Mouse (Mus musculus) hindbrain, embryonic 13.5 days (tissue): ENCODE data around the gene Fmod. TPM values are rescaled to one million over a fixed set of nuclear protein-coding genes. Genes with fewer than 3 reads are reported as not detected.

Source experiments
- ATAC-seq: fragments of 200-750 bp; cut with Nextera tagmentation; 2 replicates; pipeline ENCODE4 v1.8.0; 2017; ENCODE audit warnings: moderate TSS enrichment; ENCODE audit not compliant: low FRiP score
- H3K27ac ChIP-seq: fragments of 300-500 bp; sonication (generic); 2 replicates; pipeline ENCODE4 v1.5.1; 2015; ENCODE audit warnings: inconsistent platforms, mild to moderate bottlenecking, moderate library complexity
- H3K27me3 ChIP-seq: fragments of 300-500 bp; sonication (generic); 2 replicates; pipeline ENCODE4 v1.6.1; 2015; ENCODE audit warnings: mild to moderate bottlenecking, inconsistent platforms
- H3K36me3 ChIP-seq: fragments of 300-500 bp; sonication (generic); 2 replicates; pipeline ENCODE4 v1.6.1; 2015; ENCODE audit warnings: mild to moderate bottlenecking, inconsistent platforms
- H3K4me1 ChIP-seq: fragments of 300-500 bp; sonication (generic); replicated peaks from 2 replicates; pipeline ENCODE4 v1.6.1; 2015; ENCODE audit warnings: inconsistent platforms
- H3K4me2 ChIP-seq: fragments of 300-500 bp; sonication (generic); 2 replicates; pipeline ENCODE4 v1.6.1; 2015; ENCODE audit warnings: inconsistent platforms, mild to moderate bottlenecking, moderate library complexity
- H3K4me3 ChIP-seq: fragments of 300-500 bp; sonication (generic); 2 replicates; pipeline ENCODE4 v1.5.1; 2015; ENCODE audit warnings: mild to moderate bottlenecking, inconsistent platforms
- H3K9ac ChIP-seq: fragments of 300-500 bp; sonication (generic); 2 replicates; pipeline ENCODE4 v1.6.1; 2015; ENCODE audit warnings: mild to moderate bottlenecking, inconsistent platforms
- H3K9me3 ChIP-seq: fragments of 300-500 bp; sonication (generic); 2 replicates; pipeline ENCODE4 v1.6.1; 2016; ENCODE audit warnings: inconsistent platforms
- WGBS: fragments of 180-500 bp; shearing (Covaris S2); methylation state at CpG from one replicate; pipeline ENCODE4 v1.1.7; 2015; 5-methylcytosine and 5-hydroxymethylcytosine counted together
- polyA plus RNA-seq: library from polyadenylated mRNA; unstranded; fragments of >200 nt; fragmentation: Nextera tagmentation; extraction: Ambion mirVana; gene quantifications from 2 replicates; pipeline ENCODE4 v1.2.1, GENCODE M21; 2015

Gene Fmod
- polyA plus RNA-seq, 1 experiment from 2014 or later, result 7.3 TPM

DNA sequence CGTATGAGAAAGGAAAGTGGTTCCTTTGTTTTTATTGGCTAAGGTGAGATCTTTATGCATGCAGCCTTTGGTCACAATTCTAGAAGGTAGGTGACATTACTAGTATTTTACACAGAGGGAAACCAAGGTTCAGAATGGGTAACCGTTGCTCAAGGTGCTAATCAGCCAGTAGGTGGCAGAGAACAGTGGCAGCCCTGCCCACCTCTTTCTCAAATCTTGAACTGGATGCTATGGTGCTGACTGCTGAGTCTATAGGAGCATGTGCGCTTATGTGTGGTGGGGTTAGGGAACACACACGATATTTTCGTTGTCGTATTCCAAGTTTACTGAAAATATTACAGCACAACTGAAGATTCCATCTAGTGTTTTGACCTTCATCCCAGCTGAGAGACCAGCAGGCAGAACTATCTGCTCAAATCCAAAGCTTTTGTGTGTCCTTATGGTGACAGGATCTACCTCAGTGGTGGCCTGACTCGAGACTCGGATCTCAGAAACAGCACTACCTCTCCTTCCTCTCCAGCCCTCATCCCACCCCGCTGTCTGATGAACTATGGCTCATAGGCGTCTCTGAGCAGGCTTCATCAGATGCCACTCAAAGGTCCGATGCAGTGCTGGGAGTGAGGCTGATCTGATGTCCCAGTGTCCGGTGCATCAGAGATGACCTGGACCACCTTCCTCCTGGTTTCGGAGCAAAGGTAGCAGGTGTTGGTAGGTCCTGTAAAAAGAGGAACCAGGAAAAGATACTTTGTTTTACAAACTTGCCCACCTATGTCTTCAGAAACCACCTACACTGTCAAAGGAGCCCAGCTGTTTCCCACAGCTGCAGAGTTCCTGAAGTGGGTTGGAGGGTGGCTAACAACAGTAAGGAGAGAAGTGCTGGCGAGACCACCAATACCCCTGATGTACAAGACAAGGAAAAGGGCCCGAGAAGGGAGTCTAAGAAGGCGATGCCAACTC, 23.0 kb downstream of the Fmod start:
- Histone ChIP-seq H3K36me3 (no peaks in the 10 kb centered on the region), H3K9me3 (no peaks in the 10 kb centered on the region), H3K4me3 (peak overlapping the region; percentile 42), H3K27ac (peak overlapping the region; percentile 96), H3K4me1 (peaks cover 65% of the 10 kb centered on the region), H3K9ac (peak overlapping the region; percentile 53; the same call in 1 of the 2 replicates), H3K27me3 (no peaks in the 10 kb centered on the region), H3K4me2 (peak overlapping the region; percentile 67)
- 75% methylated on average over 16 of the region's 16 CpGs for WGBS
- ATAC-seq, result no peak

DNA sequence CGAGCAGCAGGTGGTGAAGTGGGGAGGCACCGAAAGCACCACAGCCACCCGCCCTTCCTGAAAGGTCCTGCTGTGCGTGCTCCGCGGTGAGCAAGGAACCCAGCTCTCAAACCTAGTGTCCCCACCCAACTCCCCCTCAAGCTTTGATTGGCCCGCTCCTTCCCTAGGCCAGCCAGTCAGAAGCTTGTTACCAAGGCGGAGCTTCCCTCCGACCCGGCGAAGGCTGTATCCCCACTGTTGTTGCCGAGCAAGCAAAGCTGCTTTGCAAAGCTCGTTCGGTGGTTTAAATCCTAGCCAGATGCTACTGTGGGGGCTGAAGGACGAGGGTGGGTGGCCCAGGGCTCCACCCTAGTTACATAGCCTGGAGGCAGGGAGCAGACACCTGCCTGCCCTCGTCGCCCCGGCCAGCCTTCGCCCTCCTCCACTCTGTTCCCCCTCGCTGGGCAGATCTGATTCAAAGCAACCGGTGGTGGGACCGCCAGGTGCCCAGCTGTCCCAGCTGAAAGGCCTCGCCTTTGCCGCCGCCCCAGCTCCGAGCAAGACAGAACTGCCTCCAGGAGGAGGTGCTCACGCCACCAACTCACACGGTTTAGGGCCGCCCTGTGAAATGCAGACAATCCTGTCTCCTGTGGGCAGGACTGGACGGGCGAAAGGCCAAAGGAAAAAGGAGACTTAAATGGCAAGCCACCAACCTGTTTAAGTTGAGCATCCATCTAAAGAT, 24.0 kb downstream of the Fmod start:
- no peaks in the 10 kb centered on the region for H3K9me3 ChIP-seq
- peak; percentile 84 for ATAC-seq
- WGBS, result under 1% methylated on average over 31 of the region's 31 CpGs
- no peaks in the 10 kb centered on the region for H3K27me3 ChIP-seq
- peaks cover 69% of the 10 kb centered on the region for H3K4me1 ChIP-seq
- H3K4me3 ChIP-seq, result peak overlapping the region; percentile 42
- H3K27ac ChIP-seq, result peak overlapping the region; percentile 96
- peak overlapping the region; percentile 67 for H3K4me2 ChIP-seq
- H3K36me3 ChIP-seq, result no peaks in the 10 kb centered on the region
- peak overlapping the region; percentile 74 for H3K9ac ChIP-seq

DNA sequence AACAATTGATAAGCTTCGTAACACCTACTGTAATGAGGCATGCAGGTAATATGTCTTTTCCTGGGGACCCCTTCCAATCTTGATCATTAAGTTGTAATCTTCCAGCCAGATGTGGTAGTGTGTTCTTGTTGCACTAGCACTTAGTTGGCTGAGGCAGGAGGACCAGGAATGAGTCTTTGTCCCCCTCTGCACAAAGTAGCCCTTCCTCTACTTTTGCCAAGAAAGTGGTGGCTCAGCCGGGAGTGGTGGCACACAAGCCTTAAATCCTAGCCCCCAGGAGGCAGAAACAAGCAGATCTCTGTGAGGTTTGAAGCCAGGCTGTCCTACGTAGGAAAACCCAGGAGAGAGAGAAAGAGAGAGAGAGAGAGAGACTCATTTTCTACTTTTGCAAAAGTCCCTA, 24.9 kb downstream of the Fmod start:
- no peaks in the 10 kb centered on the region for H3K36me3 ChIP-seq
- peaks cover 75% of the 10 kb centered on the region for H3K4me1 ChIP-seq
- no peaks in the 10 kb centered on the region for H3K9me3 ChIP-seq
- H3K9ac ChIP-seq, result no peak overlapping the region
- no peak overlapping the region for H3K4me2 ChIP-seq
- H3K27ac ChIP-seq, result peak overlapping the region; percentile 96
- H3K4me3 ChIP-seq, result no peak overlapping the region
- H3K27me3 ChIP-seq, result no peaks in the 10 kb centered on the region
- WGBS, result 33% methylated on average over 3 of the region's 3 CpGs
- ATAC-seq, result no peak

DNA sequence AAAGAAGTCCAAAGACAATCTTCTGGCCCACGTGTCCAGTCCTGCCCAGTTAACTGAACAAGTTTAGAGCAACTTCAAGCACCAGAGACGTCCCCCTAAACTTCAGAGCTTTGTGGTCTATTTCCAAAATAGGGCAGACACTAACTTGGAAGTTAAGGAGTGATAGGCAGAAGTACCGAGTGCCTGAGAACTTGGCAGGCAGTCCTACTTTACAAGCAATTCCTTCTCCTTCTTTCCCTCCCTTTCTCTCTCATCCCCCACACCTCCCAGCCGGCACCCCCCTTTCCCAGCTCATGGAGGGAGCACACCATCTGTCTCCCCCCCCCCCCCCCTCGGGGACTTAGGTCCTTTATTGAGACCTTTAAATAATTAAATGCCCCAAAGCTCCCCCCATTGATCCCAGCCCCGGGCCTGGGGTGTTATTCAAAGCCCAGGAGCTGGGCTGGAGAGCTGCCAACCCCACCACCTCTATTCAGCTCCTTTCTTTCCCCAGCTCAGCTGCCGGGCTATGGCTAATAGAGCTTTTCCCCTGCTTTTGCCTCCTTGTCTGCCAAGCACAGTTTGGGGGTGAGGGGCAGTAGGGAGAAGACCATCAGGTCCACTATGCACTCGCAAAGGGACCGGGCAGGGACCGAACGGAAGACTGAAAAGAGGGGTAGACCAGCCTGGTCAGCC, 25.5 kb downstream of the Fmod start:
- no peak overlapping the region for H3K4me3 ChIP-seq
- peaks cover 81% of the 10 kb centered on the region for H3K4me1 ChIP-seq
- H3K4me2 ChIP-seq, result peak overlapping the region; percentile 43
- peak overlapping the region; percentile 60 for H3K9ac ChIP-seq
- ATAC-seq, result peak; percentile 60
- H3K9me3 ChIP-seq, result no peaks in the 10 kb centered on the region
- peak overlapping the region; percentile 96 for H3K27ac ChIP-seq
- H3K27me3 ChIP-seq, result no peaks in the 10 kb centered on the region
- WGBS, result 2% methylated on average over 11 of the region's 11 CpGs
- no peaks in the 10 kb centered on the region for H3K36me3 ChIP-seq

DNA sequence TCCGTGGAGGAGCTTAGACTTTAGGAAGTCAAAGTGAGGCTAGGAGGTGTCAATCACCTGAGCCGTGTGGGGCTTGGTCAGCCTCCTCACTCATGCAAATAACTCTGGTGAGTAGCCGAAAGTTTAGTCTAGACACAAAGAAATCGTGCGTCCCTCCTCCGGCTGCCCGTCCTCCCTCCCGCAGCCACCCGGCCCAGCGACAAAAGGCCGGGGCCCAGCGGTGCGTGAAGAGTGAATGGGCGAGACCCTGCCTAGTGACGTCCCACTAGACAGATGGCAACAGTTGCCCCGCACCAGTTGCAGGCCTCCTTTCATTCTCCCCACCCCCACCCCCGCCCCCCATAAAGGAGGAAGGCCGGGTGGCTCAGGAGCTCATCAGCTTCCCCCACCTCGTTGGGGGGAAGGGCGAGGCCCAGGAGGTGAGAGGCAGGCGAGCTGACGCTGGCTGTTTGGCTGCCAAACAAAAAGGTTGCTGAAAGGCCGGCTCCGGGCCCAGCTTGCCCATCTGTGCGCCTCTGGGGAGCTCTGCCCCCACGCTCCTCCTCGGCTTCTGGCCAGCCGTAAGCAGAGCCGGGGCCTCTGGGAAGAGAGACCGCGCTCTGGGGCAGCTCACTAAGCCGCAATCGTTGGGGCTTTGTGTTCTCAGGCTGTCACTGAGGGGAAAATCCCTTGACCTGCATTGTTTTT, 26.2 kb downstream of the Fmod start:
- Histone ChIP-seq H3K4me1 (peaks cover 84% of the 10 kb centered on the region), H3K27me3 (no peaks in the 10 kb centered on the region), H3K9ac (peak overlapping the region; percentile 60), H3K36me3 (no peaks in the 10 kb centered on the region), H3K4me3 (no peak overlapping the region), H3K4me2 (peak overlapping the region; percentile 43), H3K27ac (peak overlapping the region; percentile 96), H3K9me3 (no peaks in the 10 kb centered on the region)
- ATAC-seq, result peak; percentile 78
- under 1% methylated on average over 33 of the region's 33 CpGs for WGBS

DNA sequence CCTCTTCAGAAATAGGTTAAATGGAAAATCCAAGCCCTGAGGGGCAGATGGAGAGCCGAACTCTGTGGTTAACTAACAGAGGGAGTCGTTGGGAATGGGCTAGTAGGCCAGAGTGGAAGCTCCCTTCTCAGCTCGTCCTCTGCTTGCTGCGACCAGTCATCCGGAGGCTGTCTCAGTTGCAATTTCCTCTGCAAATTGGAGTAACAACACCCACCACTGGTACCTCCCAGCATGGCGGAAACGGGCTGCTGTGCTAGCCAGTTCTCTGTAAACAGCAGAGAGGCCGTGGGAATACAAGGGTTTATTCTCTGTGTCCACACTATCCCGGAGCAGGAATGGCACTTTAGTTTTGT, 26.7 kb downstream of the Fmod start:
- Histone ChIP-seq H3K36me3 (no peaks in the 10 kb centered on the region), H3K4me2 (peak overlapping the region; percentile 43), H3K27ac (peak overlapping the region; percentile 96), H3K4me1 (peaks cover 83% of the 10 kb centered on the region), H3K9ac (peak overlapping the region; percentile 60; the same call in 1 of the 2 replicates), H3K27me3 (no peaks in the 10 kb centered on the region), H3K9me3 (no peaks in the 10 kb centered on the region), H3K4me3 (no peak overlapping the region)
- 3% methylated on average over 9 of the region's 9 CpGs for WGBS
- ATAC-seq, result no peak

DNA sequence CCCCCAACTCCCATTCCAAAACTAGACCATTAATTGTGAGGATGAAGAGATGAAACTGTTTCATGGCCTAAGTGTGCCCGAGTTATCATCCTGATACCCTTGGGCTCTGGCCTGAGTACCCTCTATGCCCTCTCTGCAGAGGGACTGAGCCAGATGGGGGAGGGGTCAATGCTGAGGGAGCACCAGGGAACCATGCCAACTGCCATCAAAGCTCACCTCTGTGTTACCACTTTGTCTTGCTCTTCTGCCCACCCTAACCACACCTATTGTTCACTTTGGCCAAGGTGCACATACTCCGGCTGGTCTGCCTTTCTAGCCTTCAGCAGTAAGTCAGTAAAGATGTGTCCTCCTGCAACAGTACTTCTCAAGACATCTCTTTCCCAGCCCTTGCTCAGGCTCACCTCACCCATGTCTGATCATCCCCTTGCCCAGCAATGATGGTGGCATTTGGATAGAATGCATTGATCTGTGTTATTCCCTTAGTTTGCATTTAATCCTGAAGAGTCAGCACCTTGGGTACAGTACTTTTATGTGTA, 27.3 kb downstream of the Fmod start:
- no peaks in the 10 kb centered on the region for H3K9me3 ChIP-seq
- peaks cover 83% of the 10 kb centered on the region for H3K4me1 ChIP-seq
- no peaks in the 10 kb centered on the region for H3K36me3 ChIP-seq
- ATAC-seq, result no peak
- no peak overlapping the region for H3K9ac ChIP-seq
- 69% methylated on average over 2 of the region's 2 CpGs for WGBS
- H3K27ac ChIP-seq, result peak overlapping the region; percentile 96
- H3K4me2 ChIP-seq, result no peak overlapping the region
- H3K4me3 ChIP-seq, result no peak overlapping the region
- no peaks in the 10 kb centered on the region for H3K27me3 ChIP-seq

DNA sequence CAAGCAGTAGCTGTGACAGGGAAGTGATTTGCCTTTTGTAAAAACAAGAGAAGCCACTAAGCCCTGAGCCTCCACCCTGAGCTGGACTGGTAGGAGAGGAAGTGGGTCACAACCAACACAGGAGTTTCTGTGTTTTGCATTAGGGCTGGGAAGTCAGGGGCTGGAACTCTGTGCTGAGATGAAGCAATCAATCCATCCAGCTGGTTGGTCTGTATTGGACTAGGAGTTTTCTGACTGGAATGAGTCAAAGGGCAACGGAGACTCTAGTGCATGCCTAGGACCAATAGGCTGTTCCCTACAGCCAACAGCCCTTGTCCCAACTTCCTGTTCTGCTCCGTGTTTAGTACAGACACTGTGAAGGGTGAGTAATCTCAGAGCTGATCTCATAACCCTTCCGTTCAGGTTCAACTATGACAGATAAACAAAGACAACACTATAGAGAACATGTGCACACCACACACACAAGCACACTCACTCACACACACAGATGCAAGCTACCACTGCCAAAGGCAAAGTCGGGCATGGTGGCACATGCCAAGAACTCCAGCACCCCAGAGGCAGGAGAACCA, 28.3 kb downstream of the Fmod start:
- no peak for ATAC-seq
- no peak overlapping the region for H3K4me3 ChIP-seq
- no peaks in the 10 kb centered on the region for H3K27me3 ChIP-seq
- 65% methylated on average over 4 of the region's 4 CpGs for WGBS
- no peaks in the 10 kb centered on the region for H3K9me3 ChIP-seq
- no peak overlapping the region for H3K4me2 ChIP-seq
- H3K36me3 ChIP-seq, result no peaks in the 10 kb centered on the region
- H3K9ac ChIP-seq, result no peak overlapping the region
- peaks cover 84% of the 10 kb centered on the region for H3K4me1 ChIP-seq
- peak overlapping the region; percentile 96 for H3K27ac ChIP-seq

DNA sequence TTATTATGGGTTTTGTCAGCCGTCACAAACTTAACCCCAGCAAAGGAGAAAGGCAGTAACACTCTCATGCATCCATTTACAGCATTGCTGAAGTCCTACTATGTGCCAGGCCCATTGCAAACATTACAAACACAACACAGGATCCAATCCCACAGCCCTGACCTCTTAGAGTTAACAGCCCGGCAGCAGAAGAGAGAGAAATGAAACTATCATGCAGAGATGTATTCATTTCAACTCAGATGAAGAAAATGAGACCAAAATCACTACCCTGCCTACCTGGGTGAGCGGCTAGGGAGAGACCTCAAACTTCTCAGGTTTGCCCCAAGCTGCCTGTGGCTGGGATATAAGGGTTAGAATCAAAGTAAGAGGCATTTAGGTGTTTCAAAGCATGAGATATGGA, 29.5 kb downstream of the Fmod start:
- peaks cover 82% of the 10 kb centered on the region for H3K4me1 ChIP-seq
- 58% methylated on average over 3 of the region's 3 CpGs for WGBS
- H3K27ac ChIP-seq, result peak overlapping the region; percentile 58
- no peak overlapping the region for H3K4me2 ChIP-seq
- H3K27me3 ChIP-seq, result no peaks in the 10 kb centered on the region
- no peaks in the 10 kb centered on the region for H3K9me3 ChIP-seq
- ATAC-seq, result no peak
- H3K4me3 ChIP-seq, result no peak overlapping the region
- no peaks in the 10 kb centered on the region for H3K36me3 ChIP-seq
- H3K9ac ChIP-seq, result no peak overlapping the region

DNA sequence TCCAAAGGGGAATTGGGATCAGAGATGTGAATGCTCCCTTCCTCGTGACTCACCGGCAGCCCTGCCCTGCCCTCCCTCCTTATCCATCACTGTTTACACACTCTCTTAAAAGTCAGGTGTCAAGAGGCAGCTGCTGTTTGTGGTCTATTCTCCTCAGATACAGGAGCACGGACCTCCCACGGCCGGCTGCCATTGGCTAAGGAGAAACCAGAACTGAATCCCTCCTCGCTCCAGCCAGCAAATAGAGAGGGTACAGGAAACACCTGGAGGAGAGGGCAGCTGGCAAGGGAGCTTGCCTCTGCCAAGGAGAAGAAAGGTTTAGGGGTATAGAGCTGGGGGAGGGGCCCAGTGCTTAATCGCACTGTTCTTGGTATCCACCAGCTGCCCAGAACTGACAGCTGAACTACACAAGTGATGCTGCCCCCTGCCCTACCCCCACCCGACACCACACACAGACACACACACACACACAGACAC, 30.1 kb downstream of the Fmod start:
- WGBS, result under 1% methylated on average over 8 of the region's 8 CpGs
- Histone ChIP-seq H3K27me3 (no peaks in the 10 kb centered on the region), H3K4me2 (0 out of 2 replicates have a peak overlapping the region, but pooled peaks have one; percentile 6), H3K4me3 (no peak overlapping the region), H3K27ac (peak overlapping the region; percentile 58), H3K4me1 (peaks cover 78% of the 10 kb centered on the region), H3K9ac (no peak overlapping the region), H3K36me3 (no peaks in the 10 kb centered on the region), H3K9me3 (no peaks in the 10 kb centered on the region)
- ATAC-seq, result no peak

DNA sequence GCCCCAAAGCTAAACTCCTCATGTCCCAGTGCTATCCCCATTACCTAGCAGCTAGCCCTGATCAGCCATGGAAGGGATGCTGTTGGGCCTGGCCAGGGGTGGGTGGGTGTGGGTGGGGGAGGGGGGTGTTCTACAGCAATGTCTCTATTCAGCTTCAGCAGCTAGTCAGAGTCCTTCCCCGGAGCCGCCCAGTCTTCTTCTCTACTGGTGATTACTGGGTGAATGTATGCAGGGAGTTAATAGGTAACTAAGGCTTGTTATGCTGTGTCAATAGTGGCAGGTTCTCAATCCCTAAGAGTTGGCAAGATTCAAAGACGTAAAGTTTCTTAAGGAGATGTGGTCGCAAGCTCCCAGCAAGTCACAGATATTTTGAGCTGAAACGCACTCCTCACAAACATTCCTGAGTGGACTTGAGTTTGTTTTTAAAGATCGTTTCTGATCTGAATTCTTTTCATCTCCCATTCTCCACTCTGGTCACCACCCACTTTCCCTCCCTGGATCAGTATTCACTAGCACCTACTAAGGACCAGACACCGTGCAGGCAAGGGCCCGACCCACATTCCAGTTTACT, 33.1 kb downstream of the Fmod start:
- H3K4me3 ChIP-seq, result no peak overlapping the region
- no peaks in the 10 kb centered on the region for H3K27me3 ChIP-seq
- 41% methylated on average over 8 of the region's 8 CpGs for WGBS
- H3K36me3 ChIP-seq, result no peaks in the 10 kb centered on the region
- no peaks in the 10 kb centered on the region for H3K9me3 ChIP-seq
- H3K9ac ChIP-seq, result no peak overlapping the region
- H3K4me2 ChIP-seq, result no peak overlapping the region
- H3K4me1 ChIP-seq, result peaks cover 78% of the 10 kb centered on the region
- ATAC-seq, result no peak
- peak overlapping the region; percentile 70 for H3K27ac ChIP-seq
